ENCODE assay signal across 10 mouse cellular contexts in the genomic region with DNA sequence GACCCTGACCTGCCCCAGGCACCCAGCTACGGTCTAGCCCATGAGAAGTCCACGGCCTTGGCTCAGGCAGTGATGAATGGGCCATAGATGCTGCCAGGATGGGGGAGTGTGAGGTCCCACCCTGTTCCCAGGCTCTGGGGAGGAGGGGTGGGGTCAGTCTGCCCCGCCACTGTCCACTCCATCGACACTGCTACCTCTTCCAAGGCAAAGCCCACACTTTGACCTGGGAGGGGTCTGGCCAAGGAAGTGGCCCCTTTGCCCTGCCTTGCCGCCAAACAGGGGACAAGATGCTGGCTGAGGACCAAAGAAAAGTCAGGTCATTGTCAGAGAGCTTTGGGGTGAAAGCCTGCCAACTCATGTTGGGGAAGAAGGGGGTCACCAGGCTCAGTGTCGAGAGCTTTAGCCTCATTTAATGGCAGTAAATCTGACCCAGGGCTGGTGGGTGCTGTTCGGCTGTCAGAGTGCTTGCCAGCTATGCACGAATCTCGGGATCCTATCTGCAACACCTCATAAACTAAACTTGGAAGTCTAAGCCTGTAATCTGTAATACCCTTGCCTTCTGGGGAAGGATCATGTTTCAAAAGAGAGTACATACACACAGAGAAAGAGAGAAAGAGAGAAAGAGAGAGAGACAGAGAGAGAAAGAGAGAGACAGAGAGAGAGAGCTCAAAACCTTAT. TPM values are rescaled to one million over a fixed set of nuclear protein-coding genes. Genes with fewer than 3 reads are reported as not detected.
DNase-seq lines count a peak whose midpoint lies in the region; ATAC-seq and TF ChIP-seq lines count a peak whose summit lies in the region.
"Had no signal": no experiment of that assay in that cellular context is flagged by ENCODE, and none has a peak within 500 bp of the region (broad histone marks: within the 10 kb centered on the region; RNA-seq: fewer than 3 reads in every experiment).

No protein-coding gene starts in this region.

- peak; percentile 96 for DNase-seq in heart, adult 11 months
- no peak for DNase-seq in heart, postnatal 10 days
- DNase-seq in retina, postnatal 1 day = no peak
- no peak for DNase-seq in cerebellum, adult 11-12 months
- no peak for DNase-seq in layer of hippocampus, postnatal 36 days
- DNase-seq: heart, postnatal 4 days; right cerebral cortex, postnatal 25 days had no signal

- no peak for TF ChIP-seq CTCF in E14TG2a.4 (conservative IDR thresholded peaks at IDR 0.05; ENCODE audit: low read length)

- peak overlapping the region; percentile 48; the same call in 1 of the 2 replicates for H3K27ac ChIP-seq in kidney, embryonic 16.5 days (ENCODE audit: low read length)
- H3K27ac ChIP-seq in lung, embryonic 15.5 days = peak overlapping the region; percentile 78

- no peak overlapping the region for H3K4me2 ChIP-seq in kidney, embryonic 16.5 days (replicated peaks; ENCODE audit: low read depth, low read length)
- peak overlapping the region; percentile 19 for H3K4me2 ChIP-seq in lung, embryonic 15.5 days

- peaks cover 35% of the 10 kb centered on the region for H3K27me3 ChIP-seq in E14TG2a.4 (ENCODE audit: insufficient read depth, low read length)
- no peaks in the 10 kb centered on the region for H3K27me3 ChIP-seq in kidney, embryonic 16.5 days (ENCODE audit: insufficient read depth, low read length)
- H3K27me3 ChIP-seq in lung, embryonic 15.5 days = no peaks in the 10 kb centered on the region

- WGBS in kidney, embryonic 16.5 days = 11% methylated on average over 9 of the region's 9 CpGs
- 15% methylated on average over 9 of the region's 9 CpGs for WGBS in lung, embryonic 15.5 days

- H3K4me1 ChIP-seq in E14TG2a.4 (replicated peaks; ENCODE audit: low read depth, low read length) = peaks cover 80% of the 10 kb centered on the region
- peaks cover 44% of the 10 kb centered on the region for H3K4me1 ChIP-seq in kidney, embryonic 16.5 days (ENCODE audit: insufficient read depth, low read length)
- H3K4me1 ChIP-seq in lung, embryonic 15.5 days = peaks cover 86% of the 10 kb centered on the region

- no peak for ATAC-seq in kidney, embryonic 16.5 days (ENCODE audit: low FRiP score, low TSS enrichment)
- peak; percentile 73 for ATAC-seq in lung, embryonic 15.5 days (ENCODE audit: borderline replicate concordance, extremely low read depth, low FRiP score, low TSS enrichment)

- peaks cover 3% of the 10 kb centered on the region; the same call in 1 of the 2 replicates for H3K36me3 ChIP-seq in E14TG2a.4 (ENCODE audit: insufficient read depth, low read length)
- H3K36me3 ChIP-seq in kidney, embryonic 16.5 days (ENCODE audit: insufficient read depth, low read length) = no peaks in the 10 kb centered on the region
- H3K36me3 ChIP-seq in lung, embryonic 15.5 days = no peaks in the 10 kb centered on the region

- H3K9me3 ChIP-seq in E14TG2a.4 (ENCODE audit: low read length) = no peaks in the 10 kb centered on the region
- H3K9me3 ChIP-seq in kidney, embryonic 16.5 days (ENCODE audit: low read length) = no peaks in the 10 kb centered on the region
- no peaks in the 10 kb centered on the region for H3K9me3 ChIP-seq in lung, embryonic 15.5 days

- H3K4me3 ChIP-seq in E14TG2a.4 (replicated peaks; ENCODE audit: low read length) = 0 out of 2 replicates have a peak overlapping the region, but pooled peaks have one; percentile 10
- no peak overlapping the region for H3K4me3 ChIP-seq in kidney, embryonic 16.5 days (ENCODE audit: low read length)
- no peak overlapping the region for H3K4me3 ChIP-seq in lung, embryonic 15.5 days

- intact Hi-C loops in heart, postnatal 10 days (cut with DNase I) = no loop called here

- no peak overlapping the region for H3K9ac ChIP-seq in kidney, embryonic 16.5 days (replicated peaks; ENCODE audit: low read length)
- no peak overlapping the region for H3K9ac ChIP-seq in lung, embryonic 15.5 days

RNA-seq across cellular contexts. Expression of a gene that starts 17.1 kb away (rescaled TPM):
- total RNA-seq in heart, postnatal 10 days (2021) = 10 to 100 TPM; 20.8 to 22.5 TPM
- polyA plus RNA-seq in kidney, embryonic 16.5 days (2015; fragmentation: Nextera tagmentation; extraction: Ambion mirVana) = 4.4 and 6.5 TPM in 2 replicates
- polyA plus RNA-seq in lung, embryonic 15.5 days (2015; fragmentation: Nextera tagmentation; extraction: Ambion mirVana) = 17.5 and 21.4 TPM in 2 replicates
- 1 to 10 TPM; 4.0 TPM for total RNA-seq in layer of hippocampus, postnatal 36 days (2021)

Comparison
In these comparisons a context has a peak if more than half of its experiments do, and no peak if none do; other contexts are left out.
1. RNA of a gene that starts 17.1 kb away (total RNA-seq): 20.8 to 22.5 TPM in heart, postnatal 10 days; 4.0 TPM in layer of hippocampus, postnatal 36 days; every median in the first group is over 4 times any median in the second.